Mouse (Mus musculus): Measurements from ENCODE around the gene Adss.

DNA sequence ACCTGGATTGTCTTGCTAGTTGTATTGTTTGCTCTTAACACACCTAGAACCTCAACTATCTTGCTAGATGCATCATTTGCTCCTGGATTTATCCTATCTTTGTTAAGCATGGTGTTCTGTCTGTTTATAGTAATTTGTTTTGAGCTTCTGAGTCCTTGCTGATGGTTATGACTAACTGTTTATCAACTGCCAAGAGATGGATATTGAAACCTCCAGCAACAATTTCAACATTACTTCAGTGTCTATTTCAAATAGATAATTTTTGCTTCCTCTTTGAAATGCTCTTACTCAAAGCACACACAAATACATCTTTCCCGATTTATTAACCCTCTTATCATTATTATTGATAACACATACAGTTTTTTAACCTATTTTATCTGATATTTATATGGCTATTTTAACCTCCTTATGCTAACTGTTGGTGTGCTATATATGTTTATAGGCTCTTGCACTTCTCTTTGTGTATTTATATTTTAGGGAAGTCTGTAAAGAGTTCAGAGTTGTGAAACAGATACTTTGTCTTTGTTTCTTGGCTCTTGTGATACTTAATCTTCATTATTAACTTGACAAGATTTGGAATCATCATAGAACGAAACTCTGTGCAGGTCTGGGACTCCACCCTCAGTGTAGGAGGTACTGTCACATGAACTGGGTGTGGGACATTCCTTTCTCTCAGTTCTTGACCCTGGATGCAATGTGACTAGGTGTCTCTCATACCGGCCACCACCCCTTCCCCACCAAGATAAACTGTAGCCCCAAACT, 82.5 kb downstream of the Adss start:
- TF ChIP-seq CTCF (IDR thresholded peaks at IDR 0.05) (no peak), POLR2A (IDR thresholded peaks at IDR 0.05; ENCODE audit: insufficient read depth, low read depth, low read length) (no peak), EP300 (IDR thresholded peaks at IDR 0.05; ENCODE audit: insufficient read depth, low read depth, low read length) (no peak)
